19 mouse cellular contexts compared by ENCODE assay signal in genomic region chr2:20568456-20568855, GRCm38 (mm10).
DNase-seq lines count a peak whose midpoint lies in the region; ATAC-seq and TF ChIP-seq lines count a peak whose summit lies in the region.
"Had no signal": no experiment of that assay in that cellular context is flagged by ENCODE, and none has a peak within 500 bp of the region (broad histone marks: within the 10 kb centered on the region; RNA-seq: fewer than 3 reads in every experiment).

No protein-coding gene starts in this region.

- no peaks in the 10 kb centered on the region for H3K9me3 ChIP-seq in kidney, embryonic 16.5 days (ENCODE audit: low read length)
- no peaks in the 10 kb centered on the region for H3K9me3 ChIP-seq in liver, embryonic 11.5 days (ENCODE audit: control insufficient read depth, low read length)
- H3K9me3 ChIP-seq: embryonic facial prominence, embryonic 12.5 days; forebrain, embryonic 13.5 days; heart, embryonic 10.5 days; hindbrain, embryonic 13.5 days had no signal

- H3K4me2 ChIP-seq in kidney, embryonic 16.5 days (replicated peaks; ENCODE audit: low read depth, low read length): no peak overlapping the region
- H3K4me2 ChIP-seq in liver, embryonic 11.5 days: no peak overlapping the region
- H3K4me2 ChIP-seq: embryonic facial prominence, embryonic 12.5 days; forebrain, embryonic 13.5 days; hindbrain, embryonic 13.5 days had no signal

- no peaks in the 10 kb centered on the region for H3K27me3 ChIP-seq in kidney, adult 2 months (replicated peaks; ENCODE audit: control insufficient read depth, insufficient read depth, low read length)
- H3K27me3 ChIP-seq in kidney, embryonic 16.5 days (ENCODE audit: insufficient read depth, low read length): no peaks in the 10 kb centered on the region
- no peaks in the 10 kb centered on the region for H3K27me3 ChIP-seq in liver, adult 2 months (ENCODE audit: control insufficient read depth, insufficient read depth, low read length)
- H3K27me3 ChIP-seq in liver, embryonic 11.5 days (replicated peaks; ENCODE audit: control insufficient read depth, insufficient read depth, low read length): no peaks in the 10 kb centered on the region
- H3K27me3 ChIP-seq: embryonic facial prominence, embryonic 12.5 days; forebrain, embryonic 13.5 days; hindbrain, embryonic 13.5 days had no signal

- no peak for TF ChIP-seq POLR2A in kidney, adult 2 months (IDR thresholded peaks at IDR 0.05; ENCODE audit: low read depth, low read length)
- no peak for TF ChIP-seq POLR2A in liver, adult 2 months (IDR thresholded peaks at IDR 0.05; ENCODE audit: extremely low read depth, insufficient read depth, low read length)
- TF ChIP-seq POLR2A in brain, embryonic 14.5 days (IDR thresholded peaks at IDR 0.05; ENCODE audit: borderline replicate concordance, extremely low read depth, insufficient read depth, insufficient read length, poor library complexity, severe bottlenecking): no peak

- no peak for ATAC-seq in kidney, embryonic 16.5 days (ENCODE audit: low FRiP score, low TSS enrichment)
- ATAC-seq in liver, embryonic 11.5 days (replicated peaks; ENCODE audit: low FRiP score): no peak
- ATAC-seq: activated CD4-positive, CD25-positive, alpha-beta regulatory T cell, adult 4 months; forebrain, embryonic 13.5 days; intestine, embryonic 16.5 days had no signal

- no peak for TF ChIP-seq CTCF in kidney, adult 2 months (conservative IDR thresholded peaks at IDR 0.05; ENCODE audit: insufficient read depth, insufficient read length, low read depth, low read length)
- TF ChIP-seq CTCF in liver, adult 2 months (IDR thresholded peaks at IDR 0.05; ENCODE audit: low read depth, low read length): no peak
- TF ChIP-seq CTCF in brain, embryonic 14.5 days (IDR thresholded peaks at IDR 0.05; ENCODE audit: borderline replicate concordance, extremely low read depth, insufficient read depth, insufficient read length): no peak

- whole genome bisulfite sequencing in kidney, adult 2 months: 25% methylated on average over 1 of the region's 1 CpGs
- 68% methylated on average over 1 of the region's 1 CpGs for WGBS in kidney, embryonic 16.5 days
- WGBS in liver, adult 2 months: 29% methylated on average over 1 of the region's 1 CpGs
- 93% methylated on average over 1 of the region's 1 CpGs for WGBS in liver, embryonic 11.5 days

- no peak overlapping the region for H3K9ac ChIP-seq in kidney, embryonic 16.5 days (replicated peaks; ENCODE audit: low read length)
- H3K9ac ChIP-seq in liver, adult 2 months (ENCODE audit: low read depth, low read length): no peak overlapping the region
- H3K9ac ChIP-seq in liver, embryonic 11.5 days (ENCODE audit: low read depth, low read length): no peak overlapping the region
- H3K9ac ChIP-seq: embryonic facial prominence, embryonic 12.5 days; forebrain, embryonic 13.5 days; hindbrain, embryonic 13.5 days had no signal

- no peak overlapping the region for H3K4me3 ChIP-seq in kidney, adult 2 months (ENCODE audit: insufficient read depth, low read depth, low read length)
- no peak overlapping the region for H3K4me3 ChIP-seq in kidney, embryonic 16.5 days (ENCODE audit: low read length)
- H3K4me3 ChIP-seq in liver, adult 2 months (ENCODE audit: insufficient read depth, low read depth, low read length): no peak overlapping the region
- H3K4me3 ChIP-seq in liver, embryonic 11.5 days (ENCODE audit: low read depth, low read length): no peak overlapping the region
- H3K4me3 ChIP-seq: embryonic facial prominence, embryonic 12.5 days; forebrain, embryonic 13.5 days; heart, embryonic 10.5 days; hindbrain, embryonic 13.5 days had no signal

- H3K36me3 ChIP-seq in kidney, adult 2 months (ENCODE audit: control insufficient read depth, insufficient read depth, low read length): no peaks in the 10 kb centered on the region
- 0 out of 2 replicates have a peak, but pooled peaks cover 6% of the 10 kb centered on the region for H3K36me3 ChIP-seq in kidney, embryonic 16.5 days (ENCODE audit: insufficient read depth, low read length)
- H3K36me3 ChIP-seq in liver, adult 2 months (ENCODE audit: control insufficient read depth, insufficient read depth, low read length): no peaks in the 10 kb centered on the region
- H3K36me3 ChIP-seq in liver, embryonic 11.5 days (ENCODE audit: control insufficient read depth, insufficient read depth, low read length): no peaks in the 10 kb centered on the region
- H3K36me3 ChIP-seq: embryonic facial prominence, embryonic 12.5 days; heart, embryonic 10.5 days; hindbrain, embryonic 13.5 days had no signal

- no peaks in the 10 kb centered on the region for H3K4me1 ChIP-seq in kidney, adult 2 months (ENCODE audit: control insufficient read depth, insufficient read depth, low read length)
- H3K4me1 ChIP-seq in kidney, embryonic 16.5 days (ENCODE audit: insufficient read depth, low read length): peaks cover under 1% of the 10 kb centered on the region; the same call in 1 of the 2 replicates
- H3K4me1 ChIP-seq in liver, adult 2 months (ENCODE audit: control insufficient read depth, insufficient read depth, low read length): no peaks in the 10 kb centered on the region
- H3K4me1 ChIP-seq in liver, embryonic 11.5 days (replicated peaks; ENCODE audit: control insufficient read depth, insufficient read depth, low read length): no peaks in the 10 kb centered on the region
- H3K4me1 ChIP-seq: embryonic facial prominence, embryonic 12.5 days; hindbrain, embryonic 13.5 days had no signal

- DNase-seq in kidney, adult 2 months: peak; percentile 63
- DNase-seq in liver, adult 2 months (ENCODE audit: extremely low read depth, low read depth, low spot score): peak; percentile 24
- no peak for DNase-seq in liver, embryonic 11.5 days (ENCODE audit: low spot score)
- peak; percentile 67 for DNase-seq in NIH3T3 (ENCODE audit: low read depth)
- DNase-seq in brain, embryonic 14.5 days (ENCODE audit: low read depth): peak; percentile 55
- DNase-seq in embryo, embryonic 10.5 days (ENCODE audit: low spot score): no peak
- DNase-seq: adrenal gland, postnatal 14 days; cerebellum, adult 2 months; cerebellum, postnatal 14 days; gastrocnemius, postnatal 36 days; heart, adult 18-20 months; heart, postnatal 10 days had no signal

- H3K27ac ChIP-seq in kidney, adult 2 months (ENCODE audit: insufficient read depth, low read depth, low read length): no peak overlapping the region
- no peak overlapping the region for H3K27ac ChIP-seq in kidney, embryonic 16.5 days (ENCODE audit: low read length)
- no peak overlapping the region for H3K27ac ChIP-seq in liver, adult 2 months (replicated peaks; ENCODE audit: insufficient read depth, low read depth, low read length)
- no peak overlapping the region for H3K27ac ChIP-seq in liver, embryonic 11.5 days (ENCODE audit: low read depth, low read length)
- H3K27ac ChIP-seq: embryonic facial prominence, embryonic 12.5 days; forebrain, embryonic 13.5 days; heart, embryonic 10.5 days; hindbrain, embryonic 13.5 days had no signal

- H3K79me2 ChIP-seq in liver, adult 2 months (ENCODE audit: control insufficient read depth, insufficient read depth, low read length): no peaks in the 10 kb centered on the region

Comparison
In these comparisons a context has a peak if more than half of its experiments do, and no peak if none do; other contexts are left out.
1. DNase-seq: peak in kidney, adult 2 months (single experiment), liver, adult 2 months (single experiment), NIH3T3 (single experiment) and brain, embryonic 14.5 days (single experiment); none in liver, embryonic 11.5 days (single experiment) and embryo, embryonic 10.5 days (single experiment).